Mouse (Mus musculus) ovary, postnatal 14 days (tissue): Measurements from ENCODE around the gene Fezf1.

ENCODE experiments used
- DNase-seq: peaks from one replicate; pipeline ENCODE4 v3.0.0; 2022; ENCODE audit warnings: low spot score

The Fezf1 gene

GRCm38 (mm10) chr6:23247512-23248312 is 450 bp downstream of the Fezf1 start:
- no peak for DNase-seq

GRCm38 (mm10) chr6:23246790-23247511 is 1.2 kb downstream of the Fezf1 start:
- DNase-seq: no peak

- DNase-seq: no peak
These were observed 1.9 kb downstream of the Fezf1 start for GRCm38 (mm10) chr6:23246061-23246789.

- DNase-seq: no peak
These were observed 2.6 kb downstream of the Fezf1 start for GRCm38 (mm10) chr6:23245545-23246011.

GRCm38 (mm10) chr6:23245121-23245520 is 3.0 kb downstream of the Fezf1 start:
- no peak for DNase-seq

GRCm38 (mm10) chr6:23243821-23244760 is 4.1 kb downstream of the Fezf1 start:
- no peak for DNase-seq

GRCm38 (mm10) chr6:23211499-23211898 is 36.7 kb downstream of the Fezf1 start:
- DNase-seq: no peak

- DNase-seq: no peak
These were observed 40.4 kb downstream of the Fezf1 start for GRCm38 (mm10) chr6:23207791-23208190.

- no peak for DNase-seq
These were observed 45.5 kb downstream of the Fezf1 start for GRCm38 (mm10) chr6:23202630-23203029.
